Mouse (Mus musculus): ENCODE data around the gene Myl9. TPM values are rescaled to one million over a fixed set of nuclear protein-coding genes. Genes with fewer than 3 reads are reported as not detected.

Myl9 gene
- total and polyA plus RNA-seq, 2 experiments from 2014 or later: 1,431 to 1,885 TPM

DNA sequence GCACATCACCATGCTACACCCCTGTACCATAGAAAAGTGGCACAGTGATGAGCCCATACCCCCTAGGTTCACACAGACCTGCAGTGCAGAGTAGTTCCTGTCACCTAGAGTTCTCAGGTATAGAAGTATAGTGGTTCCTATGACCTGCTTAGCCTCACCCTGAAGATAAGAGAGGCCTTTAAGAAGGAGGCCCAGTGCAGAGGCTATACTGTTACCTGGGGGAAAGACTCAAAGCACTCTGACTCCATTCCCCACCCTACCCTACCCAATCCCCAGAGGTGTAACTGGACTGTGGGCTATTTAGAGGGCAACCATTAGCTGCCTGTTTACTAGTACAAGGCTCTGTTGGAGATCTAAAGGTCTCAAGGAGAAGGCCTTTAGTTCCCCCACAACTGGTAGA, 43.6 kb upstream of the Myl9 start:
- DNase-seq (ENCODE audit: low spot score) (no peak), ATAC-seq (ENCODE audit: insufficient read depth, low read depth) (no peak)
- H3K4me2 ChIP-seq (ENCODE audit: low read depth, low read length): no peak overlapping the region
- no peak overlapping the region for H3K4me3 ChIP-seq (ENCODE audit: low read depth, low read length)
- no peaks in the 10 kb centered on the region for H3K27me3 ChIP-seq (ENCODE audit: control insufficient read depth, insufficient read depth, low read length)
- no peaks in the 10 kb centered on the region for H3K36me3 ChIP-seq (replicated peaks; ENCODE audit: control insufficient read depth, insufficient read depth, low read length)
- TF ChIP-seq CTCF (IDR thresholded peaks at IDR 0.05; ENCODE audit: low read depth) (no peak), EP300 (IDR thresholded peaks at IDR 0.05; ENCODE audit: low read depth) (no peak)
- peaks cover 69% of the 10 kb centered on the region for H3K4me1 ChIP-seq (ENCODE audit: control insufficient read depth, insufficient read depth)
- peak overlapping the region; percentile 53 for H3K27ac ChIP-seq (ENCODE audit: low read depth)
- no peaks in the 10 kb centered on the region for H3K9me3 ChIP-seq (replicated peaks; ENCODE audit: control insufficient read depth, low read length)
- no peak overlapping the region for H3K9ac ChIP-seq (replicated peaks; ENCODE audit: low read depth, low read length)

DNA sequence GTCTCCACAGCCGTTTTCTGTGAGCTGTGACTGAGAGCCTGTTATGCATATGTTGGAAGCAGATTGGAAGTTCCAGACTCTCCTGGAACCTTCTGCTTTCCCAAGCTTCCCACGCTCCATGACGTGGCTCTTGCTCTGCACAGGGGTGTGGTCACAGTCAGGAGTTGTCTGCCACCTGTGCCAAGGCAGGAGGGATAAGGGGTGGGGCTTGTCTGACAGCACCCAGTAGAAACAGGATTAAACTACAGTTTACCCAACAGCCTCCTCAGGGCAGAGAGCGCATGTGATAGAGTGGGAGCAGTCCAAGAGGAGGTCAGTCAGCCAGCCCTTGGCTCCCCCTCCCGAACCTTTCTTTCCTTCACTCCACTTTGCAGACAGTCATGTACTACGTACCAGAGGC, 43.1 kb upstream of the Myl9 start:
- DNase-seq (ENCODE audit: low spot score): peak; percentile 80

DNA sequence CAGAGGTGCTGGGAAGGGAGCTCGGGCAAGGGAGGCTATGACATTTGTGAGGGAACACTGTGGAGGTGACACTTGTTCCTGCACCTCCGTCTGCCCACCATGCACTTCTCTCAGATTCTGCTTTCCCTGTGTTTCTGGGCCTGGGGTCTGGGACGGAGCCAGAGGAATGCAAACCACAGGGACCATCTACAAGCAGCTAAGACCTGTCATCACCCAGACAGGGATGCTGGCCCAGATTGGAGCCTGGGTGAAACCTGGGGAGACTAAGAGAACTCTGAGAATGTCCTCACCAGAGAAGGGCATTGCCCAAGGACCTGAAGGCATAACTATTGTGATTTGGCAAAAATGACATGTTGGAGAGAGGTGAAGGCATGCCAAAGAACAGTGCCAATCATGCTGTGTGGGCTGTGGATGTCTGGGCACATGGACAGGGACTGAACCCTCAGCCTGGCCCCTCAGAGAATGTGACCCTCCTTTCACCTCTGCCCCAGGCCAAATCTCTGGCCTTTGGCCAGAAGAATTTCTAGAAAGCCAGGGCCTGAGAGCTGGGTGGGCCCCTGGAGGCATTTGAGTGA, 39.4 kb upstream of the Myl9 start:
- peaks cover 71% of the 10 kb centered on the region for H3K4me1 ChIP-seq (ENCODE audit: control insufficient read depth, insufficient read depth)
- DNase-seq (ENCODE audit: low spot score) (peak; percentile 42), ATAC-seq (ENCODE audit: insufficient read depth, low read depth) (peak; percentile 7)
- TF ChIP-seq CTCF (IDR thresholded peaks at IDR 0.05; ENCODE audit: low read depth): no peak
- TF ChIP-seq EP300 (IDR thresholded peaks at IDR 0.05; ENCODE audit: low read depth): no peak
- H3K27ac ChIP-seq (ENCODE audit: low read depth): peak overlapping the region; percentile 51
- H3K4me2 ChIP-seq (ENCODE audit: low read depth, low read length): no peak overlapping the region
- H3K4me3 ChIP-seq (ENCODE audit: low read depth, low read length): no peak overlapping the region
- no peak overlapping the region for H3K9ac ChIP-seq (replicated peaks; ENCODE audit: low read depth, low read length)
- whole genome bisulfite sequencing: 43% methylated on average over 3 of the region's 3 CpGs
- H3K27me3 ChIP-seq (ENCODE audit: control insufficient read depth, insufficient read depth, low read length): no peaks in the 10 kb centered on the region
- no peaks in the 10 kb centered on the region for H3K9me3 ChIP-seq (replicated peaks; ENCODE audit: control insufficient read depth, low read length)
- H3K36me3 ChIP-seq (replicated peaks; ENCODE audit: control insufficient read depth, insufficient read depth, low read length): no peaks in the 10 kb centered on the region

More for the DNA sequence above, 43.1 kb upstream of the Myl9 start:
- Histone ChIP-seq H3K4me3 (ENCODE audit: low read depth, low read length) (no peak overlapping the region), H3K36me3 (replicated peaks; ENCODE audit: control insufficient read depth, insufficient read depth, low read length) (no peaks in the 10 kb centered on the region), H3K27me3 (ENCODE audit: control insufficient read depth, insufficient read depth, low read length) (no peaks in the 10 kb centered on the region), H3K4me1 (ENCODE audit: control insufficient read depth, insufficient read depth) (peaks cover 69% of the 10 kb centered on the region), H3K9me3 (replicated peaks; ENCODE audit: control insufficient read depth, low read length) (no peaks in the 10 kb centered on the region), H3K27ac (ENCODE audit: low read depth) (peak overlapping the region; percentile 53), H3K9ac (replicated peaks; ENCODE audit: low read depth, low read length) (no peak overlapping the region), H3K4me2 (ENCODE audit: low read depth, low read length) (no peak overlapping the region)
- TF ChIP-seq CTCF (IDR thresholded peaks at IDR 0.05; ENCODE audit: low read depth) (no peak), EP300 (IDR thresholded peaks at IDR 0.05; ENCODE audit: low read depth) (no peak)
- 27% methylated on average over 6 of the region's 6 CpGs for WGBS
- ATAC-seq (ENCODE audit: insufficient read depth, low read depth): peak; percentile 79

DNA sequence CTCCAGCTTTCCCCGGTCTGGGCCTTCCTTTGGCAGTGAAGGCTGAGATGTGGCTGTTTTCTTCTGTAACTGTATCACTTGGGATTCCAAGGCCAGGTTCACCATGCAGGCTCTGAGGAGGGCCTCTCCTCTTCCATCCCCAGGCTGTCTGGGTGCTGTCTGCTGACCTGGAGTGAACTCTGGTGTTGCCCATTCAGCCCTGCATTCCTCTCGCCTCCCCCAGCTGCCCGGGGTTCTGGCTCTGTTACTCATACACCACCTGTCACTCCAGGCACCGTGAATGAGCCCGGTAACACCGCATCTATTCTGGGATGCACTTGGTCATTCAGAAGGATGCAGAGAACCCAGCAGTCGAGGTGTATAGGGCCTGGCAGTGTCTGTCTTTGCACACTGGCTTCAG, 38.4 kb upstream of the Myl9 start:
- Histone ChIP-seq H3K4me3 (ENCODE audit: low read depth, low read length) (no peak overlapping the region), H3K9ac (replicated peaks; ENCODE audit: low read depth, low read length) (no peak overlapping the region), H3K4me2 (ENCODE audit: low read depth, low read length) (no peak overlapping the region), H3K27me3 (ENCODE audit: control insufficient read depth, insufficient read depth, low read length) (no peaks in the 10 kb centered on the region), H3K36me3 (replicated peaks; ENCODE audit: control insufficient read depth, insufficient read depth, low read length) (no peaks in the 10 kb centered on the region), H3K27ac (ENCODE audit: low read depth) (peak overlapping the region; percentile 51), H3K9me3 (replicated peaks; ENCODE audit: control insufficient read depth, low read length) (no peaks in the 10 kb centered on the region), H3K4me1 (ENCODE audit: control insufficient read depth, insufficient read depth) (peaks cover 74% of the 10 kb centered on the region)
- 26% methylated on average over 7 of the region's 7 CpGs for WGBS
- DNase-seq (ENCODE audit: low spot score): peak; percentile 81
- no peak for TF ChIP-seq CTCF (IDR thresholded peaks at IDR 0.05; ENCODE audit: low read depth)
- peak; percentile 68 for ATAC-seq (ENCODE audit: insufficient read depth, low read depth)

DNA sequence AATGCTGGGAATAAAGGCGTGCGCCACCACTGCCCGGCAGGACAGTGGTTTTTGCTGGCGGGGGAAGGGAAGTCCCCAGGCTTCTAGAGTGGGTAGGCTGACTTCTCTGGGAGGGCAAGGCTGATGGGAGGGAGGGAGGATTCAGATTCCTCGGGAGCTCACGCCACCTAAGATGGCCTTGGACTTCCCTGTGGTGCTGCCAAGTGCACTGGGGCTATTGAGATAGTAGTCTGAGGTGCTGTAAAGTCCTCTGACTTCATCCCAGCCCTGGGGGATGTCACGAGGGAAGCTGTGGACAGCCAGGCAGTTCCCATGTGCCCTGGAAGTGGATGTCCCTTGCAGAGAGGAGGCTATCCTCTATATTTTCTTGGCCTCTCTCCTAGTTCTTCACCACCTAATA, 37.2 kb upstream of the Myl9 start:
- peak; percentile 58 for DNase-seq (ENCODE audit: low spot score)
- no peak overlapping the region for H3K9ac ChIP-seq (replicated peaks; ENCODE audit: low read depth, low read length)

DNA sequence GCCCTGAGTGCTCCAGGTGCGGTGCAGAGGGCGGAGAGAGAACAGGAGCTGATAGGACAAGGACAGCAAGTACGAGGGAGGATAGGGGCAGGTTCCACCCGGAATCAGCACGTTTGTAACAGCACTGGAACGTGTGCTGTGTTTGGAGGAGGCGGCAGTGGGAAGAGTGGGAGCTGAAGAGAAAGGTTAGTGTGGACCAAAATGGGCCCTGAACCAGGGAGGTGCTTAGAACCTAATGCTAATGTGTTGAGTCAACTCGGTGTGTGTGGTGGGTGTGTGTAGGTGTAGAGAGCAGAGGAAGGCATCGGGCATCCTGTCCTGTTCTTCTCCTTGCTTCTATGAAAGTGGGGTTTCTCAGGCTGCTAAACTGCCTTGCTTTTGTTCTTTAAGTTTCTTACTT, 34.0 kb upstream of the Myl9 start:
- TF ChIP-seq EP300 (IDR thresholded peaks at IDR 0.05; ENCODE audit: low read depth) (no peak), CTCF (IDR thresholded peaks at IDR 0.05; ENCODE audit: low read depth) (no peak)
- H3K27ac ChIP-seq (ENCODE audit: low read depth): no peak overlapping the region
- WGBS: 64% methylated on average over 9 of the region's 9 CpGs
- no peak overlapping the region; the same call in 1 of the 2 replicates for H3K9ac ChIP-seq (replicated peaks; ENCODE audit: low read depth, low read length)
- H3K4me1 ChIP-seq (ENCODE audit: control insufficient read depth, insufficient read depth): peaks cover 43% of the 10 kb centered on the region
- peaks cover 3% of the 10 kb centered on the region for H3K36me3 ChIP-seq (replicated peaks; ENCODE audit: control insufficient read depth, insufficient read depth, low read length)
- ATAC-seq (ENCODE audit: insufficient read depth, low read depth) (no peak), DNase-seq (ENCODE audit: low spot score) (no peak)
- no peaks in the 10 kb centered on the region for H3K9me3 ChIP-seq (replicated peaks; ENCODE audit: control insufficient read depth, low read length)
- no peaks in the 10 kb centered on the region for H3K27me3 ChIP-seq (ENCODE audit: control insufficient read depth, insufficient read depth, low read length)
- H3K4me3 ChIP-seq (ENCODE audit: low read depth, low read length): no peak overlapping the region
- H3K4me2 ChIP-seq (ENCODE audit: low read depth, low read length): no peak overlapping the region

More for the DNA sequence above, 37.2 kb upstream of the Myl9 start:
- no peak overlapping the region for H3K4me3 ChIP-seq (ENCODE audit: low read depth, low read length)
- 43% methylated on average over 7 of the region's 7 CpGs for WGBS
- TF ChIP-seq CTCF (IDR thresholded peaks at IDR 0.05; ENCODE audit: low read depth) (no peak), EP300 (IDR thresholded peaks at IDR 0.05; ENCODE audit: low read depth) (peak; percentile 74)
- H3K4me2 ChIP-seq (ENCODE audit: low read depth, low read length): no peak overlapping the region
- peak overlapping the region; percentile 54 for H3K27ac ChIP-seq (ENCODE audit: low read depth)
- peak; percentile 63 for ATAC-seq (ENCODE audit: insufficient read depth, low read depth)
- H3K36me3 ChIP-seq (replicated peaks; ENCODE audit: control insufficient read depth, insufficient read depth, low read length): no peaks in the 10 kb centered on the region
- H3K4me1 ChIP-seq (ENCODE audit: control insufficient read depth, insufficient read depth): peaks cover 75% of the 10 kb centered on the region
- no peaks in the 10 kb centered on the region for H3K9me3 ChIP-seq (replicated peaks; ENCODE audit: control insufficient read depth, low read length)
- H3K27me3 ChIP-seq (ENCODE audit: control insufficient read depth, insufficient read depth, low read length): no peaks in the 10 kb centered on the region
